Mouse (Mus musculus): Measurements from ENCODE around the gene Uaca. TPM values are rescaled to one million over a fixed set of nuclear protein-coding genes. Genes with fewer than 3 reads are reported as not detected.

The Uaca gene
- total and polyA plus RNA-seq, 3 experiments = 0.33 TPM; not detected in 2

GRCm38 (mm10) chr9:60832233-60832632 lies 37.9 kb downstream of the Uaca start:
- Histone ChIP-seq H3K27me3 (ENCODE audit: insufficient read depth, low read length) (peaks cover 5% of the 10 kb centered on the region; the same call in 1 of the 2 replicates), H3K36me3 (replicated peaks) (no peaks in the 10 kb centered on the region), H3K9me3 (replicated peaks) (no peaks in the 10 kb centered on the region), H3K4me3 (ENCODE audit: low read depth, low read length) (no peak overlapping the region), H3K4me1 (ENCODE audit: insufficient read depth, low read depth, low read length) (no peaks in the 10 kb centered on the region)
- DNase-seq (ENCODE audit: low spot score) = no peak
- no peak for ATAC-seq (ENCODE audit: extremely low read depth, insufficient number of reproducible peaks, low FRiP score, poor library complexity, severe bottlenecking)
- TF ChIP-seq GATA2 (IDR thresholded peaks at IDR 0.05; ENCODE audit: borderline replicate concordance, low read depth, low read length) = no peak
- no peak for TF ChIP-seq GATA1 (IDR thresholded peaks at IDR 0.05; ENCODE audit: borderline replicate concordance, low read length)
- TF ChIP-seq TAL1 (conservative IDR thresholded peaks at IDR 0.05; ENCODE audit: low read depth, low read length) = no peak
- TF ChIP-seq POLR2AphosphoS5 (IDR thresholded peaks at IDR 0.05; ENCODE audit: insufficient replicate concordance, low read depth, low read length) = no peak
- no peak for TF ChIP-seq CTCF (IDR thresholded peaks at IDR 0.05; ENCODE audit: low read depth, low read length)

GRCm38 (mm10) chr9:60836151-60836550 lies 41.8 kb downstream of the Uaca start:
- Histone ChIP-seq H3K4me3 (ENCODE audit: low read depth, low read length) (no peak overlapping the region), H3K9me3 (replicated peaks) (no peaks in the 10 kb centered on the region), H3K4me1 (ENCODE audit: insufficient read depth, low read depth, low read length) (no peaks in the 10 kb centered on the region), H3K27me3 (ENCODE audit: insufficient read depth, low read length) (peaks cover 6% of the 10 kb centered on the region; the same call in 1 of the 2 replicates), H3K36me3 (replicated peaks) (no peaks in the 10 kb centered on the region)
- TF ChIP-seq TAL1 (conservative IDR thresholded peaks at IDR 0.05; ENCODE audit: low read depth, low read length) (no peak), POLR2AphosphoS5 (IDR thresholded peaks at IDR 0.05; ENCODE audit: insufficient replicate concordance, low read depth, low read length) (no peak), GATA1 (IDR thresholded peaks at IDR 0.05; ENCODE audit: borderline replicate concordance, low read length) (no peak)
- no peak for DNase-seq (ENCODE audit: low spot score)
- no peak for ATAC-seq (ENCODE audit: extremely low read depth, insufficient number of reproducible peaks, low FRiP score, poor library complexity, severe bottlenecking)

GRCm38 (mm10) chr9:60837078-60837448 lies 42.7 kb downstream of the Uaca start:
- no peak for DNase-seq (ENCODE audit: low spot score)
- ATAC-seq (ENCODE audit: extremely low read depth, insufficient number of reproducible peaks, low FRiP score, poor library complexity, severe bottlenecking) = no peak
- Histone ChIP-seq H3K4me3 (ENCODE audit: low read depth, low read length) (no peak overlapping the region), H3K4me1 (ENCODE audit: insufficient read depth, low read depth, low read length) (no peaks in the 10 kb centered on the region), H3K36me3 (replicated peaks) (no peaks in the 10 kb centered on the region), H3K27me3 (ENCODE audit: insufficient read depth, low read length) (peaks cover 5% of the 10 kb centered on the region; the same call in 1 of the 2 replicates), H3K9me3 (replicated peaks) (no peaks in the 10 kb centered on the region)
- TF ChIP-seq CTCF (IDR thresholded peaks at IDR 0.05; ENCODE audit: low read depth, low read length) (no peak), GATA2 (IDR thresholded peaks at IDR 0.05; ENCODE audit: borderline replicate concordance, low read depth, low read length) (no peak), TAL1 (conservative IDR thresholded peaks at IDR 0.05; ENCODE audit: low read depth, low read length) (no peak), GATA1 (IDR thresholded peaks at IDR 0.05; ENCODE audit: borderline replicate concordance, low read length) (no peak), POLR2AphosphoS5 (IDR thresholded peaks at IDR 0.05; ENCODE audit: insufficient replicate concordance, low read depth, low read length) (no peak)

GRCm38 (mm10) chr9:60837449-60838141 lies 43.3 kb downstream of the Uaca start:
- DNase-seq (ENCODE audit: low spot score) (no peak), ATAC-seq (ENCODE audit: extremely low read depth, insufficient number of reproducible peaks, low FRiP score, poor library complexity, severe bottlenecking) (no peak)
- no peak for TF ChIP-seq GATA2 (IDR thresholded peaks at IDR 0.05; ENCODE audit: borderline replicate concordance, low read depth, low read length)
- TF ChIP-seq TAL1 (conservative IDR thresholded peaks at IDR 0.05; ENCODE audit: low read depth, low read length) = no peak
- no peak for TF ChIP-seq CTCF (IDR thresholded peaks at IDR 0.05; ENCODE audit: low read depth, low read length)
- no peak for TF ChIP-seq POLR2AphosphoS5 (IDR thresholded peaks at IDR 0.05; ENCODE audit: insufficient replicate concordance, low read depth, low read length)
- TF ChIP-seq GATA1 (IDR thresholded peaks at IDR 0.05; ENCODE audit: borderline replicate concordance, low read length) = no peak
- H3K9me3 ChIP-seq (replicated peaks) = no peaks in the 10 kb centered on the region
- no peaks in the 10 kb centered on the region for H3K4me1 ChIP-seq (ENCODE audit: insufficient read depth, low read depth, low read length)
- no peak overlapping the region for H3K4me3 ChIP-seq (ENCODE audit: low read depth, low read length)
- peaks cover 5% of the 10 kb centered on the region; the same call in 1 of the 2 replicates for H3K27me3 ChIP-seq (ENCODE audit: insufficient read depth, low read length)
- no peaks in the 10 kb centered on the region for H3K36me3 ChIP-seq (replicated peaks)

- peaks cover 5% of the 10 kb centered on the region; the same call in 1 of the 2 replicates for H3K27me3 ChIP-seq (ENCODE audit: insufficient read depth, low read length)
- H3K9me3 ChIP-seq (replicated peaks) = no peaks in the 10 kb centered on the region
- TF ChIP-seq GATA2 (IDR thresholded peaks at IDR 0.05; ENCODE audit: borderline replicate concordance, low read depth, low read length) (no peak), GATA1 (IDR thresholded peaks at IDR 0.05; ENCODE audit: borderline replicate concordance, low read length) (no peak), CTCF (IDR thresholded peaks at IDR 0.05; ENCODE audit: low read depth, low read length) (no peak), TAL1 (conservative IDR thresholded peaks at IDR 0.05; ENCODE audit: low read depth, low read length) (no peak), POLR2AphosphoS5 (IDR thresholded peaks at IDR 0.05; ENCODE audit: insufficient replicate concordance, low read depth, low read length) (no peak)
- no peak overlapping the region for H3K4me3 ChIP-seq (ENCODE audit: low read depth, low read length)
- DNase-seq (ENCODE audit: low spot score) (no peak), ATAC-seq (ENCODE audit: extremely low read depth, insufficient number of reproducible peaks, low FRiP score, poor library complexity, severe bottlenecking) (no peak)
- H3K4me1 ChIP-seq (ENCODE audit: insufficient read depth, low read depth, low read length) = no peaks in the 10 kb centered on the region
- no peaks in the 10 kb centered on the region for H3K36me3 ChIP-seq (replicated peaks)
Measured at GRCm38 (mm10) chr9:60838331-60838872, 44.1 kb downstream of the Uaca start.

- Histone ChIP-seq H3K4me1 (ENCODE audit: insufficient read depth, low read depth, low read length) (no peaks in the 10 kb centered on the region), H3K36me3 (replicated peaks) (no peaks in the 10 kb centered on the region), H3K4me3 (ENCODE audit: low read depth, low read length) (no peak overlapping the region), H3K27me3 (ENCODE audit: insufficient read depth, low read length) (peaks cover 5% of the 10 kb centered on the region; the same call in 1 of the 2 replicates), H3K9me3 (replicated peaks) (no peaks in the 10 kb centered on the region)
- ATAC-seq (ENCODE audit: extremely low read depth, insufficient number of reproducible peaks, low FRiP score, poor library complexity, severe bottlenecking) = no peak
- no peak for DNase-seq (ENCODE audit: low spot score)
- TF ChIP-seq CTCF (IDR thresholded peaks at IDR 0.05; ENCODE audit: low read depth, low read length) (no peak), GATA1 (IDR thresholded peaks at IDR 0.05; ENCODE audit: borderline replicate concordance, low read length) (no peak), POLR2AphosphoS5 (IDR thresholded peaks at IDR 0.05; ENCODE audit: insufficient replicate concordance, low read depth, low read length) (no peak), GATA2 (IDR thresholded peaks at IDR 0.05; ENCODE audit: borderline replicate concordance, low read depth, low read length) (no peak), TAL1 (conservative IDR thresholded peaks at IDR 0.05; ENCODE audit: low read depth, low read length) (no peak)
Measured at GRCm38 (mm10) chr9:60841393-60841792, 47.1 kb downstream of the Uaca start.
